Mouse (Mus musculus): ENCODE results near the gene Retn. TPM values are rescaled to one million over a fixed set of nuclear protein-coding genes. Genes with fewer than 3 reads are reported as not detected.
A peak's percentile ranks its signal among the peaks of the same experiment; 100 is the strongest.

Retn gene
- polyA plus RNA-seq (2016; fragmentation: Nextera tagmentation; extraction: Ambion mirVana) = 0.45 TPM in 1 of 2 replicates, not detected in the other

DNA sequence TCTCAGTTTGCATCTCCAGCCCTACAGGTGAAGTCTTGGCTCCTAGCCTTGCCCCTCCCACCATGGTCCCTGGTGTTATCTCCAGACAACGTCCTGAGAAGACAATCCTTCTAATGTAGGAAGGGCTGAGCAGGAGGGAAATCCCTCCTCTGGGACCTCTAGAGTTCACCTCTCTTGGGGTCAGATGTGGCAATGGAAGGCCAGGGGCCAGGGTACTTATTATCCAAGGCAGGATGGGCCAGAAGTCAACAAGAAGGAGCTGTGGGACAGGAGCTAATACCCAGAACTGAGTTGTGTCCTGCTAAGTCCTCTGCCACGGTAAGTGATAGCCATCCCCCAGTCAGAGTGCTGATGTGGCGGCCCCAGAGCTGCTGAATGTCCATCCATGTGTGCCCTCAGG lies at the start of gene Retn:
Gene Retn (plus strand): TSS at position 245 of the 400 bp plus-strand sequence.
- peaks cover 6% of the 10 kb centered on the region for H3K4me1 ChIP-seq
- H3K9ac ChIP-seq = no peak within 1 kb of the TSS
- no peak within 1 kb of the TSS for H3K27ac ChIP-seq
- WGBS = 71% methylated on average over 3 of the region's 3 CpGs
- no peak for ATAC-seq (ENCODE audit: low FRiP score, low read depth)
- H3K27me3 ChIP-seq (replicated peaks) = no peaks in the 10 kb centered on the region
- no peak within 1 kb of the TSS for H3K4me2 ChIP-seq (replicated peaks)
- no peaks in the 10 kb centered on the region for H3K36me3 ChIP-seq
- no peaks in the 10 kb centered on the region for H3K9me3 ChIP-seq
- no peak within 1 kb of the TSS for H3K4me3 ChIP-seq

- H3K9me3 ChIP-seq = no peaks in the 10 kb centered on the region
- H3K4me1 ChIP-seq = no peaks in the 10 kb centered on the region
- 91% methylated on average over 16 of the region's 16 CpGs for WGBS
- peaks cover 91% of the 10 kb centered on the region for H3K36me3 ChIP-seq
- no peak for ATAC-seq (ENCODE audit: low FRiP score, low read depth)
- H3K27ac ChIP-seq = no peak overlapping the region
- H3K4me2 ChIP-seq (replicated peaks) = no peak overlapping the region
- H3K27me3 ChIP-seq (replicated peaks) = no peaks in the 10 kb centered on the region
- no peak overlapping the region for H3K9ac ChIP-seq
- H3K4me3 ChIP-seq = no peak overlapping the region
Observed at GRCm38 (mm10) chr8:3606593-3606992, 49.0 kb upstream of the Retn start.

DNA sequence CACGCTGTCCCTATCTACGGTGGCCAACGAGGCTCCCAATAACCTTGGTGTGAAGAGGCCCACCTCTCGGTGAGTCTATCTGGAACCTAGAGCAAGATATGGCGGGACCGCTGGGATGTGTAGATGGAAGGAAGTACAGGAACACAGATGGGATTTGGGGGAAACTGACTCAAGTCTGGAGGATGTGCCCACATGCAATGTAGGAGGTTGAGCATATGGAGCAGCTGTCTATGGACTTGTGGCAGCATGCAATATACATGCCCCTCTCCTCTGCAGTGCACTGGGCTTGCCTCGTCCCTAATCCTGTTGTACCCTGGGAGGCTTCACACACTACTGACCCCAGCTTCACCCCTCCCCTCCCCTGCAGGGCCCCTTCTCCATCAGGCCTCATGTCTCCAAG lies 47.7 kb upstream of the Retn start:
- Histone ChIP-seq H3K27ac (no peak overlapping the region), H3K4me2 (replicated peaks) (no peak overlapping the region), H3K9ac (no peak overlapping the region), H3K36me3 (peaks cover 91% of the 10 kb centered on the region), H3K4me1 (no peaks in the 10 kb centered on the region), H3K4me3 (no peak overlapping the region), H3K27me3 (replicated peaks) (no peaks in the 10 kb centered on the region), H3K9me3 (no peaks in the 10 kb centered on the region)
- no peak for ATAC-seq (ENCODE audit: low FRiP score, low read depth)
- 89% methylated on average over 7 of the region's 7 CpGs for WGBS

DNA sequence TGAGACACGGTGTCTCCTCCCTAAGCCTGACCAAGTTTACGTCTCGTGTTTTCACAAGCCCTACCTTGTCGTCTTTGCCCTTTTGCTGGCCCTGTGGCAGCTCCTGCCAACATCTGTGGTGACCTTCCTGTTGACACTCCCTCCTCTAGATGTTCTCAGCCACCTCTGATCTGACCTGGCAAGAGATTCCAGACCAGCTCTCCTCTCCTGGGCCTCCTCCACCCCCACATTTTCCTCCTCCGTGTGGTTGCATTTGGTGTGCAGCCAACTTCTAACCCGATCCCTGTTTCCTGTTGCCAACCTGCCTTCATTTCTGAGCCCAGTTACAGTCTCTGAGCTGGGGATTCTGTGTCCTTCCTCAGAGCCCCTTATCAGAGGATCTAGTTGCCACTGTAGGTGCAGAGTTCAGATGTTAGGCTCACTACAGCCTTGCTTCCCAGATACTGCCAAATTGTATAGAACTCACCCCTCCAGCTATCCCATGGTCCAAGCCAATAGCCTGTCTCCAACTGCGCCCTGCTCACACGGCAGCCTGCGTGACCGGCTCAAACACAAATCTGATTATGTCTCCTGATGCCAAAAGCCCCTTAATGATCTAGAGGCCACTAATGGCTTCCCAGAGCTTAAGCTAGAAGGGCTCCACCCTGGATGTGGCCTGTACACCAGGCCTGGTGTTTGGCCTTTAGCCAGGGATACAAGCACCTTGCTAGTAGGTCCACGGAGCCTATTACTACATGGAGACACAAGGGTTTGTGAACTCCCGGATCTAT lies 46.3 kb upstream of the Retn start:
- no peak overlapping the region for H3K4me2 ChIP-seq (replicated peaks)
- no peak overlapping the region for H3K4me3 ChIP-seq
- ATAC-seq (ENCODE audit: low FRiP score, low read depth) = no peak
- WGBS = 93% methylated on average over 12 of the region's 12 CpGs
- H3K27ac ChIP-seq = no peak overlapping the region
- H3K27me3 ChIP-seq (replicated peaks) = no peaks in the 10 kb centered on the region
- H3K4me1 ChIP-seq = no peaks in the 10 kb centered on the region
- no peak overlapping the region for H3K9ac ChIP-seq
- H3K9me3 ChIP-seq = no peaks in the 10 kb centered on the region
- H3K36me3 ChIP-seq = peaks cover 91% of the 10 kb centered on the region

GRCm38 (mm10) chr8:3609816-3610150 lies 45.8 kb upstream of the Retn start:
- no peak overlapping the region for H3K4me3 ChIP-seq
- no peak overlapping the region for H3K27ac ChIP-seq
- no peak for ATAC-seq (ENCODE audit: low FRiP score, low read depth)
- H3K36me3 ChIP-seq = peaks cover 91% of the 10 kb centered on the region
- no peaks in the 10 kb centered on the region for H3K4me1 ChIP-seq
- H3K9me3 ChIP-seq = no peaks in the 10 kb centered on the region
- 87% methylated on average over 6 of the region's 6 CpGs for WGBS
- no peak overlapping the region for H3K9ac ChIP-seq
- H3K4me2 ChIP-seq (replicated peaks) = no peak overlapping the region
- no peaks in the 10 kb centered on the region for H3K27me3 ChIP-seq (replicated peaks)

- Histone ChIP-seq H3K4me3 (peak within 1 kb of the TSS; percentile 82), H3K36me3 (peaks cover 23% of the 10 kb centered on the region), H3K27me3 (replicated peaks) (no peaks in the 10 kb centered on the region), H3K9me3 (no peaks in the 10 kb centered on the region), H3K4me2 (replicated peaks) (peak within 1 kb of the TSS; percentile 80), H3K4me1 (peaks cover 17% of the 10 kb centered on the region), H3K9ac (peak within 1 kb of the TSS; percentile 72), H3K27ac (no peak within 1 kb of the TSS)
- ATAC-seq (ENCODE audit: low FRiP score, low read depth) = peak; percentile 97
- under 1% methylated on average over 37 of the region's 37 CpGs for WGBS
Observed at GRCm38 (mm10) chr8:3621199-3621970, 34.2 kb upstream of the Retn start, which contains the start of the genes Xab2 and Pet100. Gene Xab2 (minus strand): TSS chr8:3621316. Gene Pet100 (plus strand): TSS chr8:3621548.

GRCm38 (mm10) chr8:3622119-3622518 lies 33.5 kb upstream of the Retn start:
- Histone ChIP-seq H3K4me2 (replicated peaks) (peak overlapping the region; percentile 65), H3K9ac (peak overlapping the region; percentile 67), H3K36me3 (peaks cover 17% of the 10 kb centered on the region), H3K27ac (no peak overlapping the region), H3K4me3 (peak overlapping the region; percentile 82), H3K4me1 (peaks cover 17% of the 10 kb centered on the region), H3K9me3 (no peaks in the 10 kb centered on the region), H3K27me3 (replicated peaks) (no peaks in the 10 kb centered on the region)
- no peak for ATAC-seq (ENCODE audit: low FRiP score, low read depth)
- WGBS = 70% methylated on average over 8 of the region's 8 CpGs

DNA sequence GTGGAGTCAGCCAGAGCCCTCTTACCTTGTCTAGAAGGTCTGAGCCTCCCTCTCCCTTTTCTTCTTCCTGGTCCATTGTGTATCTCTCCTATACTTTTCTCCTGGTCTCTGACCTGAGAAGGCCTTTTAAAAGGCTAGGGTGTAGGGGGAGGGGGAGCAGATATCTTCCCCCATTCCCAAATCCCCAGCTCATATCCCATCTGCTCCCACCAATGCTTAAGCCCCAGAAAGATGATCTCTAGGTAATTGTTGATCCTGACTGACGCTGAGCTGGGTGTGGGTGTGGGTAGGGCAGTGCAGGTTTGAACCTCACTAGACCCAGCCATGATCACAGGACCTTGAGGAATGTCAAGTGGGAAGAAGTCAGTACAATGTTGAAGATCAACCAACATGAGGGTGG lies 30.1 kb upstream of the Retn start, which contains the start of gene Pcp2:
Gene Pcp2 (minus strand): TSS at position 101 of the 400 bp plus-strand sequence.
- no peaks in the 10 kb centered on the region for H3K9me3 ChIP-seq
- 73% methylated on average over 1 of the region's 1 CpGs for WGBS
- H3K36me3 ChIP-seq = no peaks in the 10 kb centered on the region
- ATAC-seq (ENCODE audit: low FRiP score, low read depth) = no peak
- no peak within 1 kb of the TSS for H3K4me2 ChIP-seq (replicated peaks)
- peaks cover 4% of the 10 kb centered on the region; the same call in 1 of the 2 replicates for H3K27me3 ChIP-seq (replicated peaks)
- no peak within 1 kb of the TSS for H3K27ac ChIP-seq
- no peak within 1 kb of the TSS for H3K9ac ChIP-seq
- peaks cover 9% of the 10 kb centered on the region for H3K4me1 ChIP-seq
- no peak within 1 kb of the TSS for H3K4me3 ChIP-seq

DNA sequence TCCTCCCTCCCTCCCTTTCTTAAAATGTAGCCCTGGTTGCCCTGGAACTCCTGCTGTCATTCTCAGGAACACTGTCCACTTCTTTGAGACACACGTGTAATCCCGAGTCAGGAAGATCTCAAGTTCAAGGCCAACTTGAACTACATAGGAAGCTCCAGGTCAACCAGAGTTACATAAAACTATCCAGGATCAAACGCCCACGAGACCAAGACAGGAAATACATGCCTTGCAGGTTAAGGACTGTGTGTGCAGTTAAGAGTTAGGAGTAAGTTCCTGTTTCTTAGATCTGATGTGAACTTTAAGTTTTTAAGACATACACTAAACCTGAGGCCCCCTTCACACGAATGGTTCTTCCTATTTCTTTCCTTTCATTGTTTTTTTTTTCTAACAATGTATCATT lies 28.6 kb upstream of the Retn start:
- Histone ChIP-seq H3K4me2 (replicated peaks) (no peak overlapping the region), H3K27ac (no peak overlapping the region), H3K9me3 (no peaks in the 10 kb centered on the region), H3K9ac (no peak overlapping the region), H3K4me1 (peaks cover 13% of the 10 kb centered on the region), H3K36me3 (no peaks in the 10 kb centered on the region), H3K27me3 (replicated peaks) (peaks cover 4% of the 10 kb centered on the region; the same call in 1 of the 2 replicates), H3K4me3 (no peak overlapping the region)
- WGBS = 63% methylated on average over 5 of the region's 5 CpGs
- no peak for ATAC-seq (ENCODE audit: low FRiP score, low read depth)

- no peak for ATAC-seq (ENCODE audit: low FRiP score, low read depth)
- no peaks in the 10 kb centered on the region for H3K9me3 ChIP-seq
- H3K27ac ChIP-seq = no peak overlapping the region
- H3K4me1 ChIP-seq = peaks cover 7% of the 10 kb centered on the region; the same call in 1 of the 2 replicates
- no peak overlapping the region for H3K9ac ChIP-seq
- peaks cover 4% of the 10 kb centered on the region; the same call in 1 of the 2 replicates for H3K27me3 ChIP-seq (replicated peaks)
- H3K4me2 ChIP-seq (replicated peaks) = no peak overlapping the region
- no peak overlapping the region for H3K4me3 ChIP-seq
- no peaks in the 10 kb centered on the region for H3K36me3 ChIP-seq
- 34% methylated on average over 5 of the region's 5 CpGs for WGBS
Observed at GRCm38 (mm10) chr8:3628014-3628413, 27.6 kb upstream of the Retn start.

GRCm38 (mm10) chr8:3630647-3631477 lies 24.7 kb upstream of the Retn start, which contains the start of gene Stxbp2:
Gene Stxbp2 (plus strand): TSS chr8:3630955.
- peak; percentile 68 for ATAC-seq (ENCODE audit: low FRiP score, low read depth)
- H3K27ac ChIP-seq = no peak within 1 kb of the TSS
- WGBS = 5% methylated on average over 47 of the region's 47 CpGs

More at GRCm38 (mm10) chr8:3630647-3631477, 24.7 kb upstream of the Retn start, which contains the start of gene Stxbp2:
- peak within 1 kb of the TSS; percentile 40 for H3K4me3 ChIP-seq
- H3K4me1 ChIP-seq = peaks cover 7% of the 10 kb centered on the region; the same call in 1 of the 2 replicates
- no peaks in the 10 kb centered on the region for H3K9me3 ChIP-seq
- peaks cover 4% of the 10 kb centered on the region; the same call in 1 of the 2 replicates for H3K27me3 ChIP-seq (replicated peaks)
- H3K36me3 ChIP-seq = no peaks in the 10 kb centered on the region
- H3K9ac ChIP-seq = peak within 1 kb of the TSS; percentile 44
- peak within 1 kb of the TSS; percentile 68 for H3K4me2 ChIP-seq (replicated peaks)

All from neural tube, embryonic 12.5 days (tissue).